Comparison of ENCODE assay signal across 18 mouse cellular contexts in genomic region chr9:97765251-97765767, GRCm38 (mm10).
"Had no signal": no experiment of that assay in that cellular context is flagged by ENCODE, and none has a peak within 500 bp of the region (broad histone marks: within the 10 kb centered on the region; RNA-seq: fewer than 3 reads in every experiment).

No protein-coding gene starts in this region.

- H3K27ac ChIP-seq: midbrain, embryonic 10.5 days; midbrain, embryonic 12.5 days; neural tube, embryonic 13.5 days; neural tube, embryonic 15.5 days had no signal

- H3K36me3 ChIP-seq: midbrain, embryonic 10.5 days; midbrain, embryonic 12.5 days; neural tube, embryonic 13.5 days; neural tube, embryonic 15.5 days had no signal

- H3K4me3 ChIP-seq: midbrain, embryonic 10.5 days; midbrain, embryonic 12.5 days; myocyte; neural tube, embryonic 13.5 days; neural tube, embryonic 15.5 days had no signal

- H3K4me1 ChIP-seq: midbrain, embryonic 12.5 days had no signal

- H3K27me3 ChIP-seq: midbrain, embryonic 12.5 days; neural tube, embryonic 13.5 days; neural tube, embryonic 15.5 days had no signal

- DNase-seq: lung, embryonic 14.5 days; lung, postnatal 10 days; lung, postnatal 4 days; midbrain, embryonic 14.5 days; retina, postnatal 1 day; right cerebral cortex, adult 18-20 months; right cerebral cortex, postnatal 25 days; right cerebral cortex, postnatal 4 days; spleen, adult 18-20 months; thymus, adult 18-20 months; thymus, postnatal 14 days; thymus, postnatal 36 days had no signal

- H3K9me3 ChIP-seq: midbrain, embryonic 10.5 days; midbrain, embryonic 12.5 days; neural tube, embryonic 13.5 days; neural tube, embryonic 15.5 days had no signal

- H3K4me2 ChIP-seq: lung, embryonic 14.5 days; midbrain, embryonic 12.5 days; neural tube, embryonic 13.5 days; neural tube, embryonic 15.5 days had no signal

- ATAC-seq: midbrain, embryonic 16.5 days had no signal

- H3K9ac ChIP-seq: lung, embryonic 14.5 days; midbrain, embryonic 12.5 days; neural tube, embryonic 13.5 days; neural tube, embryonic 15.5 days had no signal
